Mouse (Mus musculus) adrenal gland, postnatal 14 days (tissue): ENCODE data around the gene Apeh. TPM values are rescaled to one million over a fixed set of nuclear protein-coding genes. Genes with fewer than 3 reads are reported as not detected.

Experiments
- DNase-seq: peaks from one replicate; pipeline ENCODE4 v3.0.0; 2021; ENCODE audit warnings: mixed read lengths
- total RNA-seq: library from RNA; stranded (reverse); gene quantifications from 2 replicates; pipeline ENCODE4 v1.2.3, GENCODE M21; 2021

Gene Apeh
- total RNA-seq, 1 experiment from 2014 or later: 76.2 TPM

DNA sequence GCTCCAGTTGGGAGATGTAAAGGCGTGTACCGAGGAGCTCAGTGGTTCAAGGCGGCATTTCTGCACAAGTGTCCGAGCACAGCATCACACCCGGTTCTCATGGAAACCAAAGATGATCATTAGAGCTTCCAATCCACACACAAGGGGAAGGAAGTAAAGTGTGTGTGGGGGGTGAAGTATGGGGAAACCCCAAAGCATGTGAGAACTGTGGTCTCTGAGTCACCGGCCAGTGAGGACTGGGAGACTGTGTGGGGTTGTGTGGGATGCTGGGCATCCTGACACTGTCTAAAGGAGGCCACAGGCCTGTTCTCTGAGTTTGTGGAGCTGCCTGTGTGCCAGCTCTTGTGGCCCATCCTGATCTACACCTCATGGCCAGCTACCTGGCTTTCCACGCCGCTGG, 26.3 kb upstream of the Apeh start:
- no peak for DNase-seq

- peak; percentile 75 for DNase-seq
Observed at GRCm38 (mm10) chr9:108119891-108120411, 25.5 kb upstream of the Apeh start.

DNA sequence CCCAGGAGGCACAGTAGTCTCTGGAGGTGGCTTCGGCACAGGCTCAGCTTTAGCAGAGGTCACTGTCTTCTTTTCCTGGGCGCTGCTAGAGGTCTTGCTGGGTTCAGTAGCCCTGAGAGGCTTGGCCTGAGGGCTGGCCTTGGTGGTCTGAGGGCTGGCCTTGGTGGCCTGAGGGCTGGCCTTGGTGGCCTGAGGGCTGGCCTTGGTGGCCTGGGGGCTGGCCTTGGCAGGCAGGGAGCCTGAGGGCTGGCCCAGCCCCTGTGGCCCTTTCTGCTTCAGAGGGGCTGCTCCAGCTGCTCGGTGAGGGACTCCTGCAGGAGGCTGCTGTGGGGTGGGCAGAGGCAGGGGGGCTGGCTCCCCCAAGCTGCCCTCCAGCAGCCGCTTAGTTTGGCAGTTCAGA, 22.7 kb upstream of the Apeh start:
- DNase-seq: peak; percentile 83

DNA sequence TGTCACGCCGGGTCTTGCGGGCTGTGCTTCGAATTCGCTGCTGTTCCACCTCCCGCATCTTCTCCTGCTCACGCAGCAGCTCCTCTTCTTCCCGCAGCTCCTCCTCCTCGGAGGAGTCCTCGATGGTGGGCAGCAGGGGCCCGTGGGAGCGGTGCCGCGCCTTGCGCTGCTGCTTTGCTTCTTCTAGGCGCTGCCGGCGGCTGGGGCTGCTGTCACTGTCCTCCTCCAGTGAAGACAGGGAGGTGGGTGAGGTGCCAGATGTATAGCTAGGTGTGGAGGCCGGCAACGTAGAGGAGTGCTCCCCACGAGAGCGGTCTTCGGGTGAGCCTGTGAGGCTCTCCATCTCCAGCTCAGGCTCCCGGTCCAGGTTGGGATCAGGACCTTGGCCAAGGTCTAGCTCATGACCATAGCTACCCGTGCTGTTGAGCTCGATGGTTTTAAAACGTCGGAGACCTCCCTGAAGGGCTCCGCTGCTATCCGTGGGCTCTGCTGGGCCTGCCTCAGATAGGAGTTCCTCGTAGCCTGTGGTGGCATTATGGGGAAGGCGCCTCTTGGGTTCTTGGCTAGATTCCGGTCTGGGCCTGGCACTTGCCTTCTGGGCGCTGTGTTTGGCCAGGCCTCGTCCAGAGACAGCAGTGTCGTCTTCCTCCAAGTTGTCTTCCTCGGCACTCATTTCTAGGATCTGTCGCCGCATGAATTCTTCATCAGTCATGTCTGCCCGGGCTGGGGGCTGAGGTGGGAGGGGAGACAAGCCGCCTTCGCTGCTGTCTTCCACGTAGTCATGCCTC, 21.1 kb upstream of the Apeh start:
- DNase-seq: no peak

DNA sequence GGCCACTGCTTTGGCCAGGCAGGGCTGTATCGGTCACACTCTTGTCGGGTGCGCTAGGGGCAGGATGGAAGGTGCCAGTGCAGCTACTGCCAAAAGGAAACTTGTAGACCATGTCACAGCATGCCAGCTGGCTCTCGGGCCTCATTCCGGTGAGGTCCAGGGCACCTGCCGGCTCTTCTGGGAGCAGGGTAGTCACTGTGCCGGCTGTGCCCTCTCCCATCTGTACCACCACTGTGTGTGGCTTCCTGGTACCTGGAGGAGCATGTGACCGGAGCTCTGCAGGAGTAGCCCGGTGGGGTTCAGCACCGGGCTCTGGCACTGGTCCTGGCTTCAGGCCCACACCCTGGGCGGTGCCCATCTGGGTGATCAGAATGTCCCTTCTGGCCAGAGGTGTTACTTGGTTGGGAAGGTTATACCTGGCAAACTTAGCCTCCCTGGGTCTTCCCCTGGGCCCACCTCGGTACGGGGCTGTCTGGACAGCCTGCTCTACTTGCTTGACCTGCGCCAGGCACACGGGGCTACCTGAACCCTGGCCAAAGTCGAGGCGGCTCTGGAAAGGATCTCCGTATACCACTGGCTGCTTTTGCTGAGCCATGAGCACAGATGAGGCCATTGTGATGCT, 18.4 kb upstream of the Apeh start:
- no peak for DNase-seq

GRCm38 (mm10) chr9:108111593-108112121, 17.3 kb upstream of the Apeh start:
- no peak for DNase-seq

DNA sequence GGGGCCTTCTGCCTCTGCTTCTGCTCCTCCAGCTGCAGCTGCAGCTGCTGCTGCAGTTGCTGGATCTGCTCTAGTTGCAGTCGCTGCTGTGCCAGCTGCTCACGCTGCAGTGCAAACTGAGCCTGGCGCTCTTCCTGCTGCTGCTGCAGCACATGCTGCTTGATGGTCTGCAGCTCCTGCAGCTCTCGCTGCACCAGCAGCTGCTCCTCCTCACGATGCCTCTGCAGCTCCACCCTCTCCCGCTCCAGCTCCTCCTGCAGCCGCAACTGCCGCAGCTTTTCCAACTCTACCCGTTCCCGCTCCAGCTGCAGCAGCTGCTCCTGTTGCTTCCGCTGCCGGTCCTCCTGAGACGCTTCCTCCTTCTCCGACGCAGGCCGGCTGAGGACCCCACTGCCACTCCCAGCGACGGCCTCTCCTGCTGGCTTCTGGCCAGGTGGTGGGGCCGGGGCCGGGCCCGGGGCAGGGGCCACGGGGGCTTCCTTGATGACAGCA, 16.7 kb upstream of the Apeh start:
- DNase-seq: no peak

GRCm38 (mm10) chr9:108110160-108110559, 15.8 kb upstream of the Apeh start:
- no peak for DNase-seq

GRCm38 (mm10) chr9:108107867-108108266, 13.5 kb upstream of the Apeh start:
- DNase-seq: no peak

DNA sequence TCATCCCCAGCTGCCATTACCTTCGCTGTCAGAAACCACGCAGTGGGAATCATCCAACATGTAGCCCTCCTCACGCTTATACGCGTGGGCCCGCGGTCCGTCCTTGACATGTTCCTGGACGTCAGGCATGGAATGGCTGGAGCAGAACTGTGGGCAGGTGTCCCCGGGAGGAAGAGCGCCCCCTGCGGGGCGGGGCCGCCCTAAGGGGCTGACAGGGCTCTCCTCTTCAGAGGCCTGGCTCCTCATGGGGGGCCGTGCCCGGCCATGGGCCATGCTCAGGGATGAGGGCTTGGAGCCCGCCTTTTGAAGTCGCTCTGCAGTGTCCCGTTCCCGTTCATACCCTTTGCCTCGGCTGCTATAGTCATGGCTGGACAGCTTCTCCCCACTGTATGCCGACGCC, 11.7 kb upstream of the Apeh start:
- no peak for DNase-seq

DNA sequence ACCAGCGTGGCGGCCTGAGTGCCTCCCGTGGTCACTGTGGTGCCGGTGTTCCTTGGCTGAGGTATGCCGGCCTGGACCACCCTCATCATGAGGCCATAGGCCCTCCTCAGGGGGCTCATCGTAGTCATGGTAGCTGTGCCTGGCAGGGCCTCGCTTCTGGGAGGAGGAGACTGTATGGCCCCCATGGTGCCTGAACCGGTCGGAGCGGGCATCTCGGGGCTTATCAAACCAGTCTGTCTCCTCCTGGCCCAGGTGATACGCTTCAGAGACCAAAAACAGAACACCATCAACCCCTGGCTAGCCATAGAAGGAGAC, 11.1 kb upstream of the Apeh start:
- DNase-seq: no peak

DNA sequence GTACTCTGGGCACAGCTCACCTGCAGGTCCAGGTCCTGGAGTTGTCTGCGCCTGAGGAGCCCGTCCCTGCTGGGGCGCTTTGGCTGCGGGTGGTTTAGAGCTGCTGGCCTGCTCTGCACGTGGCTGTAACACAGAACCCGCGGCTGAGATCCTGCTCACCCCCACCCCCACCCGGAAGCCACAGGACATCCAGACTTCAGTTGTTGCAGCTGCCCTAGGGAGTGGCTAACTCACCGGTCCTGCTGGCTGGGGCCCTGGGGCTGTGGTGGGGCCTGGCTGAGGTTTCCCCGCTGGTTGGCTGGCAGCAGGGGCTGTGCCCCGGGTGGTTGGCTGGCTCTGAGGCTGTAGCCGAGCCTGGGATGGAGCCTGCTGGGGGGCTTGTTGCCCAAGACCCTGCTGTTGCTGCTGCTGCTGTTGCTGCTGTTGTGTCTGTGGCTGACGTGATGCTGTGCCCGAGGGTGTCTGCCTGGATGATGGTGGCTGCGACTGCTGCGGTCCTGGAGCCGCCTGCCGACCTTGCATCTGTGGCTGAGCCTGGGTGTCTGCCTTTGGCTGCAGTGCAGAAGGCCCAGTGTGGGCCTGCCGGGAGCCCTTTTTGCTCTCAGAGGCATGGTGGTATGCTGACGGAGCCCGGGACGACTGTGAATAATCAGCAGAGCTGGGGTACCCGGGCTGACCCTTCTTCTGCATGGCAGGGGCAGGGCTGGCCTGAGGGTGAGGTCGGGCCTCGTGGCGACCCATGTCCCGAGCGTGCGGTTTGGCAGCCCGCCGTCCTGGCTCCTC, 10.6 kb upstream of the Apeh start:
- DNase-seq: peak; percentile 38

DNA sequence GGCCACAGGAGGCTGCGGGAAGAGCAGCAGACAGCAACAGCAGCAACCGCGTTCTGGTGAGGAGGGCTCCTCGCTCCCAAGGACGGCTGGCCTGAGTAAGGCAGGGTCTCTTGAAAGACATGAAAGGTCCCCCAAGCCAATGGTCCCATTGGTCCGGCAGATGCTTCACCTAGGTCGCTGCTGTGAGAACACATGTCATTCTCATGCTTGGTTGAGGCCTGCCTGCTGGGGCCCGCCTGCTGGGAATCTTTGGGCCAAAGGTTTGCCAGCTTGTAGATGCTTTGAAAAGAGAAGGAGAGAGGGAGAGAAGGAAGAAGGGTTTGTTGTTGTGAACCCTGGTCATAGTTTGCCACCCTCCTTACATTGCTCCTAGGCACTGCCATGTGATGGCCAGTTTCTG, 5.2 kb upstream of the Apeh start:
- no peak for DNase-seq

- DNase-seq: no peak
Observed at GRCm38 (mm10) chr9:108095949-108096712, 1.7 kb upstream of the Apeh start.

- peak; percentile 79 for DNase-seq
Observed at GRCm38 (mm10) chr9:108095518-108095917, 1.1 kb upstream of the Apeh start.

DNA sequence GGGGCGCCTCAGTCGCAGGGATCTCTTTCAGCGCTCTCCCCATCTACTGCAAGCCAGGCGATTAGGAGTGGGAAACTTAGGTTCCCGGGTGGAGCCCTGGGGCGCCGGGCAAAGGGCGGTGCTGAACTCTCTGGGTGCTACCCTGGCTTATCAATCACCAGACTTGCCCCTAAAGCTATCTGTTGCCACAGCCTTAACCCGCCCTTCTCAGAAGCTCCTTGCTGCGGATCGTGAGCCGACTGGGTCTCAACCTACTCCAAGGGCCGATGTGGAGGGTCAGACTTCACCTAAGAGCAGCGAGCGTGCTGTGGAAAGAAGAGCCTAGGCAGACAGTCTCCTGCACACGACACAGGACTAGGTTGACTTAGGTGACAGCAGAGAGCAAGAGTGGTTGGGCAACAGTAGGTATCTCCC, 599 bp upstream of the Apeh start:
- no peak for DNase-seq

- no peak for DNase-seq
Observed at GRCm38 (mm10) chr9:108093586-108093985, 820 bp downstream of the Apeh start.

DNA sequence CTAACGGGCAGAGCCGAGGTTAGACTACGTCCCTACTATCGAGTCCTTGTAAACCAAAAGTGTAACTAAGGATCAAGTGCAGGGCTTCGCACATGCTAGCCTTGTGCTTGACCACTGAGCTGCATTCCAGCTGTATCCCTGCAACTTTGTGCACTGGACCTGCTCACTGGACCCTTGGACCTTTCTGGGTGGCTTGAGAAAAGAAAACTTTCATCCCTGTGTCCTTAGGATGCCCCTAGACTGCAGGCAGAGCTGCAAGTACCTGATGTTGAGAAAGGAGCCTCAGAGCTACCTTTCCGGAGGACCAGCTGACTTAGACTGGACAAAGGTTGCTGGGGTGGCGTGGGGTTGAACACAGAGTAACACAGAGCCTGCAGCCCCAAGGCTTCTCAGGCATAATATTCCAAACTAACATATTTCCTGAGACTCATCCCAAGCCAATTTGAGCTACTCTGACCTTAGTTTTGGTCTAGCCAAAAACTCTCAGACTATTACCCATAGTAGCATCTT, 3.7 kb downstream of the Apeh start:
- DNase-seq: no peak

DNA sequence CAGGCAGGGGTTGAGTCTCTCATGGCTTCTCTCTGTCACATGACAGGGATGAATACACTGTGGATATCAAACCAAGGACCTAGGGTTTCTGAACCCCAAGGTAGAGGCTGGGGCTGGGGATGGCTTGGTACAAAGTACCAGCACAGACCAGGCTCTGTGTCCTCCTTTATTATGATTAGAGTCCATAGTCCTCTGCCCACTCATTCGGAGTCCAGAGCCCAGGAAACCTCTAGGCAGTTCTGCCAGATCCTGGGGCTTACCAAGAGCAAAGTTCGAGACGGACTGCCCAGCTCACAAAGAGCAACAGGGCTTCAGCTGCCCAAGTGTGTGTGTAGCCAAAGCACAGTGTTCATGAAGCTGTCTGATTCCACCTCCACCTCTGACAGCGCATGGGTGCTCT, 9.1 kb downstream of the Apeh start:
- DNase-seq: no peak

GRCm38 (mm10) chr9:108083561-108083960, 10.8 kb downstream of the Apeh start:
- no peak for DNase-seq

DNA sequence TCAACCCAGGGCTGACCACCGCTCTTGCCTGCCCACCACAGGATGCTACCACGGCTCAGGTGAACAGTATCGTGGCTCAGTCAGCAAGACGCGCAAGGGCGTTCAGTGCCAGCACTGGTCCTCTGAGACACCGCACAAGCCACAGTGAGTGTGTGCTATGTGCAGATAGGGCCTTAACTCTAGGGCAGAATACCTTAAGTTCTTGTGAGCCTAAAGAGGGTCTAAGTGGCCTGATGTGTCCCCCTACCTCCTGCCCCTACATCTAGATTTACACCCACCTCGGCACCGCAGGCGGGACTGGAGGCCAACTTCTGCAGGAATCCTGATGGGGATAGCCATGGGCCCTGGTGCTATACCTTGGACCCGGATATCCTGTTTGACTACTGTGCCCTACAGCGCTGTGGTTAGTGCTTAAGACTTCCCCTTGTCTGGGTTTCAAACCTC, 11.4 kb downstream of the Apeh start, which contains the start of gene Rnf123:
Rnf123 (minus strand) TSS at position 359 of the 444 bp plus-strand sequence.
- DNase-seq: no peak

DNA sequence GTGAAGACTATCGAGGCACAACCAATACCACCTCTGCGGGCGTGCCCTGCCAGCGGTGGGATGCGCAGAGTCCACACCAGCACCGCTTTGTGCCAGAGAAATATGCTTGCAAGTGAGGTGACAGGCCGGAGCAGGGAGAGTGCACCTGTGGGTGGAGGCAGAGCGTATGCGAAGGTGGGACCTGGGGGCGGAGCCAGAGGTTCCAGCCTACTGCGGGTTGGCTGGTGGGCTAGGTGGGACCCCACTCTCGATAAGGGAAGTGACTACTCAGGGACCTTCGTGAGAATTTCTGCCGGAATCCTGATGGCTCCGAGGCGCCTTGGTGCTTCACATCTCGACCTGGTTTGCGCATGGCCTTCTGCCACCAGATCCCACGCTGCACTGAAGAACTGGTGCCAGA, 11.9 kb downstream of the Apeh start:
- no peak for DNase-seq
